Mouse (Mus musculus): ENCODE measurements around the gene Ranbp6. TPM values are rescaled to one million over a fixed set of nuclear protein-coding genes. Genes with fewer than 3 reads are reported as not detected.

Ranbp6 gene
- polyA plus RNA-seq, 1 experiment from 2014 or later: 14.9 TPM

GRCm38 (mm10) chr19:29824034-29824700, 11.4 kb upstream of the Ranbp6 start:
- Histone ChIP-seq H3K4me1 (replicated peaks; ENCODE audit: control insufficient read depth, insufficient read depth, low read length) (no peaks in the 10 kb centered on the region), H3K27ac (ENCODE audit: low read depth, low read length) (no peak overlapping the region), H3K27me3 (replicated peaks; ENCODE audit: control insufficient read depth, insufficient read depth, low read length) (no peaks in the 10 kb centered on the region), H3K4me2 (no peak overlapping the region), H3K9me3 (ENCODE audit: control insufficient read depth, low read length) (no peaks in the 10 kb centered on the region), H3K4me3 (ENCODE audit: low read depth, low read length) (no peak overlapping the region), H3K9ac (ENCODE audit: low read depth, low read length) (no peak overlapping the region), H3K36me3 (ENCODE audit: control insufficient read depth, insufficient read depth, low read length) (no peaks in the 10 kb centered on the region)
- no peak for DNase-seq (ENCODE audit: low spot score)
- 48% methylated on average over 6 of the region's 6 CpGs for WGBS
- ATAC-seq (replicated peaks; ENCODE audit: low FRiP score): no peak

GRCm38 (mm10) chr19:29823456-29824010, 10.8 kb upstream of the Ranbp6 start:
- H3K36me3 ChIP-seq (ENCODE audit: control insufficient read depth, insufficient read depth, low read length): no peaks in the 10 kb centered on the region
- no peak overlapping the region for H3K4me2 ChIP-seq
- no peak overlapping the region for H3K27ac ChIP-seq (ENCODE audit: low read depth, low read length)
- H3K4me1 ChIP-seq (replicated peaks; ENCODE audit: control insufficient read depth, insufficient read depth, low read length): no peaks in the 10 kb centered on the region
- H3K27me3 ChIP-seq (replicated peaks; ENCODE audit: control insufficient read depth, insufficient read depth, low read length): no peaks in the 10 kb centered on the region
- 66% methylated on average over 12 of the region's 12 CpGs for WGBS
- H3K9ac ChIP-seq (ENCODE audit: low read depth, low read length): no peak overlapping the region
- H3K9me3 ChIP-seq (ENCODE audit: control insufficient read depth, low read length): no peaks in the 10 kb centered on the region
- no peak overlapping the region for H3K4me3 ChIP-seq (ENCODE audit: low read depth, low read length)
- DNase-seq (ENCODE audit: low spot score): no peak
- ATAC-seq (replicated peaks; ENCODE audit: low FRiP score): no peak

- Histone ChIP-seq H3K27ac (ENCODE audit: low read depth, low read length) (no peak overlapping the region), H3K4me2 (no peak overlapping the region), H3K9ac (ENCODE audit: low read depth, low read length) (no peak overlapping the region), H3K27me3 (replicated peaks; ENCODE audit: control insufficient read depth, insufficient read depth, low read length) (no peaks in the 10 kb centered on the region), H3K36me3 (ENCODE audit: control insufficient read depth, insufficient read depth, low read length) (no peaks in the 10 kb centered on the region), H3K9me3 (ENCODE audit: control insufficient read depth, low read length) (no peaks in the 10 kb centered on the region), H3K4me3 (ENCODE audit: low read depth, low read length) (no peak overlapping the region), H3K4me1 (replicated peaks; ENCODE audit: control insufficient read depth, insufficient read depth, low read length) (no peaks in the 10 kb centered on the region)
- DNase-seq (ENCODE audit: low spot score) (no peak), ATAC-seq (replicated peaks; ENCODE audit: low FRiP score) (no peak)
These were observed 8.2 kb upstream of the Ranbp6 start for GRCm38 (mm10) chr19:29820966-29821365.

- ATAC-seq (replicated peaks; ENCODE audit: low FRiP score) (no peak), DNase-seq (ENCODE audit: low spot score) (no peak)
- WGBS: 96% methylated on average over 5 of the region's 5 CpGs
- H3K27me3 ChIP-seq (replicated peaks; ENCODE audit: control insufficient read depth, insufficient read depth, low read length): no peaks in the 10 kb centered on the region
- H3K9ac ChIP-seq (ENCODE audit: low read depth, low read length): no peak overlapping the region
- H3K4me3 ChIP-seq (ENCODE audit: low read depth, low read length): no peak overlapping the region
- H3K27ac ChIP-seq (ENCODE audit: low read depth, low read length): no peak overlapping the region
- H3K4me2 ChIP-seq: no peak overlapping the region
- H3K4me1 ChIP-seq (replicated peaks; ENCODE audit: control insufficient read depth, insufficient read depth, low read length): peaks cover 3% of the 10 kb centered on the region; the same call in 1 of the 2 replicates
- peaks cover 8% of the 10 kb centered on the region; the same call in 1 of the 2 replicates for H3K36me3 ChIP-seq (ENCODE audit: control insufficient read depth, insufficient read depth, low read length)
- H3K9me3 ChIP-seq (ENCODE audit: control insufficient read depth, low read length): no peaks in the 10 kb centered on the region
These were observed 2.8 kb downstream of the Ranbp6 start for GRCm38 (mm10) chr19:29810022-29810421.

- H3K9me3 ChIP-seq (ENCODE audit: control insufficient read depth, low read length): no peaks in the 10 kb centered on the region
- H3K4me2 ChIP-seq: peak within 1 kb of the TSS; percentile 88
- peak within 1 kb of the TSS; percentile 88 for H3K9ac ChIP-seq (ENCODE audit: low read depth, low read length)
- ATAC-seq (replicated peaks; ENCODE audit: low FRiP score) (peak; percentile 89), DNase-seq (ENCODE audit: low spot score) (peak; percentile 100)
- H3K27me3 ChIP-seq (replicated peaks; ENCODE audit: control insufficient read depth, insufficient read depth, low read length): no peaks in the 10 kb centered on the region
- H3K27ac ChIP-seq (ENCODE audit: low read depth, low read length): peak within 1 kb of the TSS; percentile 89
- peak within 1 kb of the TSS; percentile 85 for H3K4me3 ChIP-seq (ENCODE audit: low read depth, low read length)
- WGBS: under 1% methylated on average over 55 of the region's 95 CpGs
- H3K4me1 ChIP-seq (replicated peaks; ENCODE audit: control insufficient read depth, insufficient read depth, low read length): peaks cover 4% of the 10 kb centered on the region
- H3K36me3 ChIP-seq (ENCODE audit: control insufficient read depth, insufficient read depth, low read length): peaks cover 8% of the 10 kb centered on the region; the same call in 1 of the 2 replicates
These were observed 6.6 kb downstream of the Ranbp6 start, which contains the start of gene 9930021J03Rik for GRCm38 (mm10) chr19:29805917-29806785. Gene 9930021J03Rik (minus strand): TSS chr19:29805989.

GRCm38 (mm10) chr19:29805101-29805916, 7.5 kb downstream of the Ranbp6 start:
- DNase-seq (ENCODE audit: low spot score): peak; percentile 85
- peak overlapping the region; percentile 89 for H3K27ac ChIP-seq (ENCODE audit: low read depth, low read length)
- peak overlapping the region; percentile 85 for H3K4me3 ChIP-seq (ENCODE audit: low read depth, low read length)
- ATAC-seq (replicated peaks; ENCODE audit: low FRiP score): peak; percentile 83
- H3K4me1 ChIP-seq (replicated peaks; ENCODE audit: control insufficient read depth, insufficient read depth, low read length): peaks cover 4% of the 10 kb centered on the region
- H3K36me3 ChIP-seq (ENCODE audit: control insufficient read depth, insufficient read depth, low read length): peaks cover under 1% of the 10 kb centered on the region; the same call in 1 of the 2 replicates
- H3K27me3 ChIP-seq (replicated peaks; ENCODE audit: control insufficient read depth, insufficient read depth, low read length): no peaks in the 10 kb centered on the region
- no peaks in the 10 kb centered on the region for H3K9me3 ChIP-seq (ENCODE audit: control insufficient read depth, low read length)
- under 1% methylated on average over 71 of the region's 72 CpGs for WGBS
- peak overlapping the region; percentile 88 for H3K4me2 ChIP-seq
- H3K9ac ChIP-seq (ENCODE audit: low read depth, low read length): peak overlapping the region; percentile 88

- H3K36me3 ChIP-seq (ENCODE audit: control insufficient read depth, insufficient read depth, low read length): no peaks in the 10 kb centered on the region; the same call in 1 of the 2 replicates
- peaks cover 4% of the 10 kb centered on the region for H3K4me1 ChIP-seq (replicated peaks; ENCODE audit: control insufficient read depth, insufficient read depth, low read length)
- peak overlapping the region; percentile 30; the same call in 1 of the 2 replicates for H3K4me3 ChIP-seq (ENCODE audit: low read depth, low read length)
- H3K27ac ChIP-seq (ENCODE audit: low read depth, low read length): no peak overlapping the region
- H3K9me3 ChIP-seq (ENCODE audit: control insufficient read depth, low read length): no peaks in the 10 kb centered on the region
- no peak for ATAC-seq (replicated peaks; ENCODE audit: low FRiP score)
- no peaks in the 10 kb centered on the region for H3K27me3 ChIP-seq (replicated peaks; ENCODE audit: control insufficient read depth, insufficient read depth, low read length)
- H3K4me2 ChIP-seq: peak overlapping the region; percentile 88
- DNase-seq (ENCODE audit: low spot score): no peak
- 0 out of 2 replicates have a peak overlapping the region, but pooled peaks have one; percentile 20 for H3K9ac ChIP-seq (ENCODE audit: low read depth, low read length)
- 55% methylated on average over 3 of the region's 3 CpGs for WGBS
These were observed 8.8 kb downstream of the Ranbp6 start for GRCm38 (mm10) chr19:29803946-29804345.

GRCm38 (mm10) chr19:29797371-29797770, 15.4 kb downstream of the Ranbp6 start:
- no peak for ATAC-seq (replicated peaks; ENCODE audit: low FRiP score)
- H3K4me1 ChIP-seq (replicated peaks; ENCODE audit: control insufficient read depth, insufficient read depth, low read length): peaks cover 3% of the 10 kb centered on the region
- no peak overlapping the region for H3K4me2 ChIP-seq
- H3K9ac ChIP-seq (ENCODE audit: low read depth, low read length): no peak overlapping the region
- H3K4me3 ChIP-seq (ENCODE audit: low read depth, low read length): no peak overlapping the region
- WGBS: 92% methylated on average over 3 of the region's 3 CpGs
- no peaks in the 10 kb centered on the region for H3K27me3 ChIP-seq (replicated peaks; ENCODE audit: control insufficient read depth, insufficient read depth, low read length)
- DNase-seq (ENCODE audit: low spot score): no peak
- no peaks in the 10 kb centered on the region for H3K9me3 ChIP-seq (ENCODE audit: control insufficient read depth, low read length)
- no peaks in the 10 kb centered on the region for H3K36me3 ChIP-seq (ENCODE audit: control insufficient read depth, insufficient read depth, low read length)
- H3K27ac ChIP-seq (ENCODE audit: low read depth, low read length): no peak overlapping the region

Measured in liver, embryonic 11.5 days (tissue).